Mouse (Mus musculus) midbrain, embryonic 11.5 days (tissue): ENCODE data around the gene Hspa12a. TPM values are rescaled to one million over a fixed set of nuclear protein-coding genes. Genes with fewer than 3 reads are reported as not detected.
A peak's percentile ranks its signal among the peaks of the same experiment; 100 is the strongest.

Experiments
- ATAC-seq: fragments of 200-750 bp; cut with Nextera tagmentation; 2 replicates; pipeline ENCODE4 v1.8.0; 2017; ENCODE audit warnings: moderate TSS enrichment, moderate library complexity; ENCODE audit not compliant: low FRiP score
- DNase-seq: peaks from one replicate; pipeline ENCODE4 v3.0.0; 2015; ENCODE audit warnings: low spot score; ENCODE audit errors: missing footprints
- H3K27ac ChIP-seq: fragments of 300-500 bp; sonication (generic); 2 replicates; pipeline ENCODE4 v1.5.1; 2014; ENCODE audit warnings: low read depth, low read length
- H3K27me3 ChIP-seq: fragments of 300-500 bp; sonication (generic); 2 replicates; pipeline ENCODE4 v1.6.1; 2014; ENCODE audit warnings: mild to moderate bottlenecking, low read length, moderate library complexity, mixed read lengths; ENCODE audit not compliant: control insufficient read depth, insufficient read depth
- H3K36me3 ChIP-seq: fragments of 300-500 bp; sonication (generic); 2 replicates; pipeline ENCODE4 v1.6.1; 2014; ENCODE audit warnings: mild to moderate bottlenecking, low read length, moderate library complexity, mixed read lengths; ENCODE audit not compliant: control insufficient read depth, insufficient read depth
- H3K4me1 ChIP-seq: fragments of 300-500 bp; sonication (generic); 2 replicates; pipeline ENCODE4 v1.6.1; 2014; ENCODE audit warnings: low read length; ENCODE audit not compliant: control insufficient read depth, insufficient read depth
- H3K4me2 ChIP-seq: fragments of 300-500 bp; sonication (generic); 2 replicates; pipeline ENCODE4 v1.6.1; 2014; ENCODE audit warnings: mild to moderate bottlenecking, moderate library complexity
- H3K4me3 ChIP-seq: fragments of 300-500 bp; sonication (generic); 2 replicates; pipeline ENCODE4 v1.5.1; 2014; ENCODE audit warnings: low read depth, low read length
- H3K9ac ChIP-seq: fragments of 300-500 bp; sonication (generic); 2 replicates; pipeline ENCODE4 v1.6.1; 2014; ENCODE audit warnings: low read length
- H3K9me3 ChIP-seq: fragments of 300-500 bp; sonication (generic); 2 replicates; pipeline ENCODE4 v1.6.1; 2016; ENCODE audit warnings: low read length; ENCODE audit not compliant: control insufficient read depth
- WGBS: fragments of 180-500 bp; shearing (Covaris S2); extraction: QIAGEN DNeasy Blood & Tissue Kit; methylation state at CpG from one replicate; pipeline ENCODE4 v1.1.7; 2014; 5-methylcytosine and 5-hydroxymethylcytosine counted together
- polyA plus RNA-seq: library from polyadenylated mRNA; unstranded; fragments of >200 nt; fragmentation: Nextera tagmentation; extraction: Ambion mirVana; gene quantifications from 2 replicates; pipeline ENCODE4 v1.2.1, GENCODE M21; 2014

Hspa12a gene
- polyA plus RNA-seq, 1 experiment from 2014 or later = 9.3 TPM

- no peaks in the 10 kb centered on the region for H3K9me3 ChIP-seq
- ATAC-seq (0 out of 2 replicates have a peak, but pooled peaks have one; percentile 40), DNase-seq (no peak)
- no peaks in the 10 kb centered on the region for H3K27me3 ChIP-seq
- H3K27ac ChIP-seq = no peak overlapping the region
- H3K4me2 ChIP-seq = no peak overlapping the region
- H3K36me3 ChIP-seq = no peaks in the 10 kb centered on the region
- no peak overlapping the region for H3K4me3 ChIP-seq
- peaks cover 3% of the 10 kb centered on the region; the same call in 1 of the 2 replicates for H3K4me1 ChIP-seq
- no peak overlapping the region for H3K9ac ChIP-seq
- 52% methylated on average over 3 of the region's 3 CpGs for WGBS
These were observed 104.1 kb downstream of the Hspa12a start for GRCm38 (mm10) chr19:58839345-58839744.

- no peak overlapping the region for H3K9ac ChIP-seq
- H3K4me1 ChIP-seq = peaks cover 3% of the 10 kb centered on the region; the same call in 1 of the 2 replicates
- H3K4me3 ChIP-seq = no peak overlapping the region
- no peaks in the 10 kb centered on the region for H3K9me3 ChIP-seq
- H3K36me3 ChIP-seq = no peaks in the 10 kb centered on the region
- H3K27me3 ChIP-seq = no peaks in the 10 kb centered on the region
- H3K4me2 ChIP-seq = no peak overlapping the region
- no peak for ATAC-seq
- no peak for DNase-seq
- 68% methylated on average over 9 of the region's 9 CpGs for WGBS
- no peak overlapping the region for H3K27ac ChIP-seq
These were observed 104.7 kb downstream of the Hspa12a start for GRCm38 (mm10) chr19:58838706-58839105.

GRCm38 (mm10) chr19:58833639-58834180 is 109.7 kb downstream of the Hspa12a start:
- H3K27ac ChIP-seq = no peak overlapping the region
- no peak overlapping the region for H3K9ac ChIP-seq
- no peak overlapping the region for H3K4me2 ChIP-seq
- H3K4me1 ChIP-seq = peaks cover 3% of the 10 kb centered on the region
- H3K4me3 ChIP-seq = no peak overlapping the region
- 79% methylated on average over 13 of the region's 13 CpGs for WGBS
- H3K27me3 ChIP-seq = no peaks in the 10 kb centered on the region
- H3K36me3 ChIP-seq = no peaks in the 10 kb centered on the region
- no peaks in the 10 kb centered on the region for H3K9me3 ChIP-seq
- ATAC-seq = no peak
- no peak for DNase-seq

- no peaks in the 10 kb centered on the region for H3K9me3 ChIP-seq
- H3K4me3 ChIP-seq = no peak overlapping the region
- no peak overlapping the region for H3K9ac ChIP-seq
- no peak for ATAC-seq
- WGBS = 73% methylated on average over 2 of the region's 2 CpGs
- DNase-seq = no peak
- H3K4me2 ChIP-seq = no peak overlapping the region
- H3K27me3 ChIP-seq = no peaks in the 10 kb centered on the region
- H3K36me3 ChIP-seq = no peaks in the 10 kb centered on the region
- no peaks in the 10 kb centered on the region; the same call in none of the 2 replicates for H3K4me1 ChIP-seq
- H3K27ac ChIP-seq = no peak overlapping the region
These were observed 110.5 kb downstream of the Hspa12a start for GRCm38 (mm10) chr19:58832988-58833387.

- no peaks in the 10 kb centered on the region for H3K9me3 ChIP-seq
- WGBS = 84% methylated on average over 9 of the region's 9 CpGs
- H3K27me3 ChIP-seq = no peaks in the 10 kb centered on the region
- peak overlapping the region; percentile 54 for H3K27ac ChIP-seq
- H3K4me2 ChIP-seq = no peak overlapping the region
- ATAC-seq (peak; percentile 75; the same call in 1 of the 2 replicates), DNase-seq (no peak)
- no peak overlapping the region for H3K9ac ChIP-seq
- H3K4me3 ChIP-seq = no peak overlapping the region
- H3K4me1 ChIP-seq = no peaks in the 10 kb centered on the region; the same call in 1 of the 2 replicates
- no peaks in the 10 kb centered on the region for H3K36me3 ChIP-seq
These were observed 112.1 kb downstream of the Hspa12a start for GRCm38 (mm10) chr19:58831280-58831922.

- Histone ChIP-seq H3K9me3 (no peaks in the 10 kb centered on the region), H3K4me2 (no peak overlapping the region), H3K27me3 (no peaks in the 10 kb centered on the region), H3K4me3 (no peak overlapping the region), H3K9ac (no peak overlapping the region), H3K4me1 (no peaks in the 10 kb centered on the region; the same call in 1 of the 2 replicates), H3K36me3 (no peaks in the 10 kb centered on the region), H3K27ac (no peak overlapping the region)
- WGBS = 91% methylated on average over 7 of the region's 7 CpGs
- ATAC-seq = no peak
- DNase-seq = no peak
These were observed 113.3 kb downstream of the Hspa12a start for GRCm38 (mm10) chr19:58830182-58830581.

- Histone ChIP-seq H3K9me3 (no peaks in the 10 kb centered on the region), H3K4me1 (no peaks in the 10 kb centered on the region; the same call in 1 of the 2 replicates), H3K36me3 (no peaks in the 10 kb centered on the region), H3K4me3 (no peak overlapping the region), H3K27me3 (no peaks in the 10 kb centered on the region), H3K27ac (no peak overlapping the region), H3K4me2 (no peak overlapping the region), H3K9ac (no peak overlapping the region)
- 69% methylated on average over 5 of the region's 5 CpGs for WGBS
- no peak for ATAC-seq
- no peak for DNase-seq
These were observed 113.9 kb downstream of the Hspa12a start for GRCm38 (mm10) chr19:58829575-58829974.

GRCm38 (mm10) chr19:58827656-58828055 is 115.8 kb downstream of the Hspa12a start:
- Histone ChIP-seq H3K4me2 (no peak overlapping the region), H3K4me3 (no peak overlapping the region), H3K9ac (no peak overlapping the region), H3K9me3 (no peaks in the 10 kb centered on the region), H3K27ac (no peak overlapping the region), H3K36me3 (no peaks in the 10 kb centered on the region), H3K27me3 (no peaks in the 10 kb centered on the region), H3K4me1 (no peaks in the 10 kb centered on the region; the same call in 1 of the 2 replicates)
- DNase-seq = no peak
- 44% methylated on average over 7 of the region's 7 CpGs for WGBS
- no peak for ATAC-seq

GRCm38 (mm10) chr19:58824316-58824715 is 119.1 kb downstream of the Hspa12a start:
- Histone ChIP-seq H3K36me3 (no peaks in the 10 kb centered on the region), H3K4me3 (no peak overlapping the region), H3K4me2 (no peak overlapping the region), H3K27ac (no peak overlapping the region), H3K4me1 (no peaks in the 10 kb centered on the region), H3K9ac (no peak overlapping the region), H3K27me3 (no peaks in the 10 kb centered on the region), H3K9me3 (no peaks in the 10 kb centered on the region)
- no peak for ATAC-seq
- 75% methylated on average over 1 of the region's 1 CpGs for WGBS
- no peak for DNase-seq
